Mouse (Mus musculus) heart, embryonic 16.5 days (tissue): ENCODE results near the gene Nkpd1. TPM values are rescaled to one million over a fixed set of nuclear protein-coding genes. Genes with fewer than 3 reads are reported as not detected.
"Not testable (repeated sequence)": the region's sequence is repeated elsewhere in the genome, so short reads cannot be mapped to it uniquely, and the experiment has no call there.

Experiments
- ATAC-seq: fragments of 200-750 bp; cut with Nextera tagmentation; replicated peaks from 2 replicates; pipeline ENCODE4 v1.8.0; 2017; ENCODE audit warnings: moderate number of reproducible peaks; ENCODE audit not compliant: insufficient read depth, low FRiP score; ENCODE audit errors: extremely low read depth
- H3K27ac ChIP-seq: fragments of 300-500 bp; sonication (generic); 2 replicates; pipeline ENCODE4 v1.5.1; 2014; ENCODE audit warnings: mild to moderate bottlenecking, low read length, control low read depth, moderate library complexity
- H3K27me3 ChIP-seq: fragments of 300-500 bp; sonication (generic); 2 replicates; pipeline ENCODE4 v1.6.1; 2014; ENCODE audit warnings: low read length, mixed read lengths; ENCODE audit not compliant: control insufficient read depth, insufficient read depth
- H3K36me3 ChIP-seq: fragments of 300-500 bp; sonication (generic); 2 replicates; pipeline ENCODE4 v1.6.1; 2014; ENCODE audit not compliant: control insufficient read depth, insufficient read depth
- H3K4me1 ChIP-seq: fragments of 300-500 bp; sonication (generic); 2 replicates; pipeline ENCODE4 v1.6.1; 2014; ENCODE audit warnings: low read length, mixed read lengths; ENCODE audit not compliant: control insufficient read depth, insufficient read depth
- H3K4me2 ChIP-seq: fragments of 300-500 bp; sonication (generic); 2 replicates; pipeline ENCODE4 v1.6.1; 2014; ENCODE audit warnings: low read depth, mild to moderate bottlenecking, control low read depth, low read length
- H3K4me3 ChIP-seq: fragments of 300-500 bp; sonication (generic); 2 replicates; pipeline ENCODE4 v1.5.1; 2014; ENCODE audit warnings: mild to moderate bottlenecking, control low read depth, low read length
- H3K9ac ChIP-seq: fragments of 300-500 bp; sonication (generic); 2 replicates; pipeline ENCODE4 v1.6.1; 2014; ENCODE audit warnings: low read length, control low read depth
- H3K9me3 ChIP-seq: fragments of 300-500 bp; sonication (generic); replicated peaks from 2 replicates; pipeline ENCODE4 v1.6.1; 2016; ENCODE audit warnings: low read length; ENCODE audit not compliant: control insufficient read depth
- WGBS: fragments of 180-500 bp; shearing (Covaris S2); extraction: QIAGEN DNeasy Blood & Tissue Kit; methylation state at CpG from one replicate; pipeline ENCODE4 v1.1.7; 2014; 5-methylcytosine and 5-hydroxymethylcytosine counted together
- polyA plus RNA-seq: library from polyadenylated mRNA; unstranded; fragments of >200 nt; fragmentation: Nextera tagmentation; extraction: Ambion mirVana; gene quantifications from 2 replicates; pipeline ENCODE4 v1.2.1, GENCODE M21; 2015

Nkpd1 gene
- polyA plus RNA-seq, 1 experiment from 2014 or later, result not detected

- Histone ChIP-seq H3K27me3 (no peaks in the 10 kb centered on the region), H3K9me3 (no peaks in the 10 kb centered on the region), H3K27ac (peak overlapping the region; percentile 89), H3K4me1 (peaks cover 13% of the 10 kb centered on the region), H3K36me3 (no peaks in the 10 kb centered on the region), H3K4me2 (peak overlapping the region; percentile 97), H3K4me3 (no peak overlapping the region; the same call in 1 of the 2 replicates), H3K9ac (no peak overlapping the region; the same call in 1 of the 2 replicates)
- WGBS, result 90% methylated on average over 7 of the region's 7 CpGs
- ATAC-seq, result no peak
Measured at GRCm38 (mm10) chr7:19509786-19510185, 7.9 kb upstream of the Nkpd1 start.

DNA sequence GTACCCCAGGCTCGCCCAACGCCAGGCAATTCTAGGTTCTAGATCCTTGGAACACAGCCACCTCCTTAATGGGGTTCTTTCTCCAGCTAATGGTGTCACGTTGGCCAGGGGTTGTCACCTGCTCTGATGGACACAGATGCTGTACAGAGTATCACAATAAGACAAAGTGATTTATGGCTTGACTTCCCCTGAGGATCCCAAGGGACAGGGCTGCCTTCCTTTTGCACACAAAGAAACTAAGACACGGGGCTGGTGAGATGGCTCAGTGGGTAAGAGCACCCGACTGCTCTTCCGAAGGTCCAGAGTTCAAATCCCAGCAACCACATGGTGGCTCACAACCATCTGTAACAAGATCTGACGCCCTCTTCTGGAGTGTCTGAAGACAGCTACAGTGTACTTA lies 5.7 kb upstream of the Nkpd1 start:
- H3K4me3 ChIP-seq, H3K9ac ChIP-seq, H3K4me2 ChIP-seq, H3K27me3 ChIP-seq, H3K36me3 ChIP-seq, H3K27ac ChIP-seq, ATAC-seq, H3K9me3 ChIP-seq: not testable (repeated sequence)
- H3K4me1 ChIP-seq, result peaks cover 13% of the 10 kb centered on the region
- WGBS, result 80% methylated on average over 6 of the region's 7 CpGs

GRCm38 (mm10) chr7:19512353-19512752 lies 5.3 kb upstream of the Nkpd1 start:
- Histone ChIP-seq H3K4me3 (no peak overlapping the region), H3K4me2 (no peak overlapping the region), H3K4me1 (peaks cover 13% of the 10 kb centered on the region), H3K27ac (no peak overlapping the region), H3K9ac (no peak overlapping the region), H3K9me3 (no peaks in the 10 kb centered on the region), H3K27me3 (peaks cover 8% of the 10 kb centered on the region; the same call in 1 of the 2 replicates), H3K36me3 (no peaks in the 10 kb centered on the region)
- WGBS, result 71% methylated on average over 6 of the region's 6 CpGs
- no peak for ATAC-seq

DNA sequence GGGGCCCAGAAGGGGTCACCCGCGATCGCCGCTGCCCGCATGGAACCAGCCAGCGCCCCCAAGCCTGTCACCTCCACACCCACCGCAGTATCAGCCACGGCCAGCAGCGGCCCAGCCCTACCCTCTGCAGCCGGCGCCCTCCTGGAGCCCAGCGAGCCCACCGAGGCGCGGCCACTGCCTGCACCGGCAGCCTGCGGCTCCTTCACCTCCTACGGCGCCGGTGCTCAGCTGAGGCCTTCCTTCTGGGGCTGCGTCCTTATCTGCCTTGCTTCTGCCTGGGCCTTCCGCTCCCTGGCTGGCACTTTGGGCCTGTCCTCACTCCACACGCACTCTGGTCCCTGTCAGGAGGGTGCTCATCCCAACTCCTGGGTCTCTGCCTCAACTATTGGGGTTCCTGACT lies 2.4 kb downstream of the Nkpd1 start:
- Histone ChIP-seq H3K9ac (peak overlapping the region; percentile 66), H3K4me3 (peak overlapping the region; percentile 40), H3K36me3 (no peaks in the 10 kb centered on the region), H3K4me2 (peak overlapping the region; percentile 63), H3K27me3 (peaks cover 73% of the 10 kb centered on the region), H3K9me3 (no peaks in the 10 kb centered on the region), H3K27ac (no peak overlapping the region), H3K4me1 (peaks cover 21% of the 10 kb centered on the region)
- 3% methylated on average over 22 of the region's 23 CpGs for WGBS
- no peak for ATAC-seq

- H3K27me3 ChIP-seq, result peaks cover 68% of the 10 kb centered on the region
- H3K9me3 ChIP-seq, result no peaks in the 10 kb centered on the region
- H3K9ac ChIP-seq, result no peak overlapping the region
- H3K4me1 ChIP-seq, result peaks cover 21% of the 10 kb centered on the region
- H3K4me2 ChIP-seq, result peak overlapping the region; percentile 82
- H3K4me3 ChIP-seq, result peak overlapping the region; percentile 55
- no peak for ATAC-seq
- 7% methylated on average over 72 of the region's 72 CpGs for WGBS
- no peak overlapping the region for H3K27ac ChIP-seq
- no peaks in the 10 kb centered on the region for H3K36me3 ChIP-seq
Measured at GRCm38 (mm10) chr7:19523017-19523756, 5.5 kb downstream of the Nkpd1 start.

DNA sequence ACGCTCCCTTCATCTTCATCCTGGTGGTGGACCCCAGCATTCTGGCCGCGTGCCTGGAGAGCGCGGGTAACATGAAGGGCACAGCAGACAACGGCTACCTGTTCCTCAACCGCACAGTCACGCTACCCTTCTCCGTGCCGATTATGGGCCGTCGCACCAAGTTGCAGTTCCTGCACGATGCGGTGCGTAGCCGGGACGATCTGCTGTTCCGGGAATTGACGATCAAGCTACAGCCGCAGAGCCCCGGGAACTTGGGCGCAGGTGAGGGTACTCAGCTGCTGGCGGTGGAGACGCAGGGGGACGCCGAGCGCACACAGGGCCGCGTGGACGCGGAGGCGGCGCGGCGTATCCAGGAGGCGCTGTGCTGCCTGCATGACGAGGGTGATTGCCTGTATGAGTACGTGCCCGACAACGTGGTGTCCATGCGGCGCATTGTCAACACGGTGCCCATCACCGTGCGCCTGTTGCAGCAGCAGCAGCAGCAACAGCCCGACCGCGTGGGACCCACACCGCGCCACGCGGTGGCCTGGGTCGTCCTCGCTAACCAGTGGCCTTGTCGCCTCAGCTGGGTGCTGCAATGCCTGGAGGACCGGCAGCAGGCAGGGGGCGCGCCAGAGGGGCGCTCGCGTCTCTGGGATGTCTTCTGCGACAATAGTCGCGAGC lies 6.2 kb downstream of the Nkpd1 start:
- peak overlapping the region; percentile 82 for H3K4me2 ChIP-seq
- peaks cover 21% of the 10 kb centered on the region for H3K4me1 ChIP-seq
- WGBS, result 1% methylated on average over 64 of the region's 64 CpGs
- no peak overlapping the region for H3K27ac ChIP-seq
- H3K36me3 ChIP-seq, result no peaks in the 10 kb centered on the region
- no peaks in the 10 kb centered on the region for H3K9me3 ChIP-seq
- peak; percentile 63 for ATAC-seq
- peak overlapping the region; percentile 55 for H3K4me3 ChIP-seq
- H3K9ac ChIP-seq, result peak overlapping the region; percentile 61
- H3K27me3 ChIP-seq, result peaks cover 61% of the 10 kb centered on the region

GRCm38 (mm10) chr7:19524420-19525104 lies 6.9 kb downstream of the Nkpd1 start:
- peak overlapping the region; percentile 82 for H3K4me2 ChIP-seq
- WGBS, result 14% methylated on average over 24 of the region's 24 CpGs
- H3K27ac ChIP-seq, result no peak overlapping the region
- peak overlapping the region; percentile 61 for H3K9ac ChIP-seq
- no peaks in the 10 kb centered on the region for H3K9me3 ChIP-seq
- H3K4me1 ChIP-seq, result peaks cover 21% of the 10 kb centered on the region
- no peak; the same call in 1 of the 2 replicates for ATAC-seq
- peaks cover 4% of the 10 kb centered on the region; the same call in 1 of the 2 replicates for H3K36me3 ChIP-seq
- peak overlapping the region; percentile 55 for H3K4me3 ChIP-seq
- peaks cover 54% of the 10 kb centered on the region for H3K27me3 ChIP-seq

DNA sequence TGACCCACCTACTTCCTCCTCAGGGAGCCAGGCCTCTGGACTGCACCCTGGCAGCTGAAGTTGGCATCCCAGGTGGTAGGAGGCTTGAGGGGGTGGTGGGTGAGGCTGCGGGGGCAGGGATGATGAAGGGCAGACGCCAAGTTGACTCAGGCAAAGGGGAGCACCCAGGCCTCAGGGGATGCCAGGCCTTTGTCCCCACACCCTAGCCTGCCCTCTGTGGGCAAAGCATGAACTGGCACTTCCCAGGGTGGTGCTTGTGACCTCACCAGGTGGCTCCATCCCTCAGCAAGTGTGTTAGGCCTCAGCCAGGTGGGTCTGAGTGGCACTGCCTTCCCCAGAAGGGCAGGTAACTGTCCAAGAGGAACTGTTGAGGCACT lies 7.5 kb downstream of the Nkpd1 start:
- WGBS, result 55% methylated on average over 2 of the region's 2 CpGs
- no peak for ATAC-seq

GRCm38 (mm10) chr7:19531077-19531476 lies 13.4 kb downstream of the Nkpd1 start:
- no peaks in the 10 kb centered on the region for H3K9me3 ChIP-seq
- H3K4me3 ChIP-seq, result no peak overlapping the region
- no peak overlapping the region for H3K27ac ChIP-seq
- H3K4me2 ChIP-seq, result no peak overlapping the region
- no peak overlapping the region for H3K9ac ChIP-seq
- WGBS, result 78% methylated on average over 10 of the region's 10 CpGs
- no peaks in the 10 kb centered on the region for H3K4me1 ChIP-seq
- ATAC-seq, result no peak
- H3K27me3 ChIP-seq, result no peaks in the 10 kb centered on the region
- H3K36me3 ChIP-seq, result peaks cover 41% of the 10 kb centered on the region

More for the DNA sequence above, 7.5 kb downstream of the Nkpd1 start:
- no peak overlapping the region for H3K9ac ChIP-seq
- peaks cover 19% of the 10 kb centered on the region for H3K4me1 ChIP-seq
- H3K9me3 ChIP-seq, result no peaks in the 10 kb centered on the region
- peaks cover 52% of the 10 kb centered on the region for H3K27me3 ChIP-seq
- no peak overlapping the region for H3K4me3 ChIP-seq
- peaks cover 9% of the 10 kb centered on the region; the same call in 1 of the 2 replicates for H3K36me3 ChIP-seq
- H3K4me2 ChIP-seq, result no peak overlapping the region
- H3K27ac ChIP-seq, result no peak overlapping the region
